Mouse (Mus musculus) liver, postnatal 0 days (tissue): ENCODE measurements around the gene Gpr35. TPM values are rescaled to one million over a fixed set of nuclear protein-coding genes. Genes with fewer than 3 reads are reported as not detected.

Experiments
- ATAC-seq: fragments of 200-750 bp; cut with Nextera tagmentation; 2 replicates; pipeline ENCODE4 v1.8.0; 2017; ENCODE audit warnings: mild to moderate bottlenecking, moderate library complexity
- DNase-seq: peaks from one replicate; pipeline ENCODE4 v3.0.0-alpha.2; 2016
- H3K27ac ChIP-seq: fragments of 300-500 bp; sonication (generic); 2 replicates; pipeline ENCODE4 v1.5.1; 2014; ENCODE audit warnings: antibody characterized with exemption, moderate library complexity, mild to moderate bottlenecking, low read depth
- H3K27me3 ChIP-seq: fragments of 300-500 bp; sonication (generic); 2 replicates; pipeline ENCODE4 v1.6.1; 2014; ENCODE audit warnings: low read length, control low read depth, mixed read lengths; ENCODE audit not compliant: insufficient read depth
- H3K36me3 ChIP-seq: fragments of 300-500 bp; sonication (generic); replicated peaks from 2 replicates; pipeline ENCODE4 v1.6.1; 2014; ENCODE audit warnings: mild to moderate bottlenecking, control low read depth, low read length, moderate library complexity, mixed read lengths; ENCODE audit not compliant: insufficient read depth
- H3K4me1 ChIP-seq: fragments of 300-500 bp; sonication (generic); 2 replicates; pipeline ENCODE4 v1.6.1; 2014; ENCODE audit warnings: antibody characterized with exemption, mild to moderate bottlenecking, control low read depth; ENCODE audit not compliant: insufficient read depth
- H3K4me2 ChIP-seq: fragments of 300-500 bp; sonication (generic); 2 replicates; pipeline ENCODE4 v1.6.1; 2014; ENCODE audit warnings: low read depth, mild to moderate bottlenecking, low read length, moderate library complexity, mixed read lengths
- H3K4me3 ChIP-seq: fragments of 300-500 bp; sonication (generic); 2 replicates; pipeline ENCODE4 v1.5.1; 2014; ENCODE audit warnings: low read depth, low read length
- H3K9ac ChIP-seq: fragments of 300-500 bp; sonication (generic); replicated peaks from 2 replicates; pipeline ENCODE4 v1.6.1; 2014; ENCODE audit warnings: mild to moderate bottlenecking, moderate library complexity
- H3K9me3 ChIP-seq: fragments of 300-500 bp; sonication (generic); 2 replicates; pipeline ENCODE4 v1.6.1; 2016; ENCODE audit warnings: mild to moderate bottlenecking, control low read depth, low read length, mixed read lengths
- CTCF ChIP-seq: sonication (generic); IDR thresholded peaks from 2 replicates; pipeline ENCODE4 v1.5.1; 2016; ENCODE audit warnings: antibody characterized with exemption, low read depth
- EP300 ChIP-seq: IDR thresholded peaks from 2 replicates; pipeline ENCODE4 v1.6.1; 2016; ENCODE audit warnings: antibody characterized with exemption, low read depth, mild to moderate bottlenecking
- WGBS: fragments of 180-500 bp; shearing (Covaris S2); extraction: QIAGEN DNeasy Blood & Tissue Kit; methylation state at CpG from one replicate; pipeline ENCODE4 v1.1.7; 2014; ENCODE audit not compliant: insufficient replicate concordance; 5-methylcytosine and 5-hydroxymethylcytosine counted together
- polyA plus RNA-seq: library from polyadenylated mRNA; unstranded; fragments of >200 nt; fragmentation: Nextera tagmentation; extraction: Ambion mirVana; gene quantifications from 2 replicates; pipeline ENCODE4 v1.2.1, GENCODE M21; 2015

Gpr35 gene
- polyA plus RNA-seq, 1 experiment from 2014 or later = 1.4 TPM

DNA sequence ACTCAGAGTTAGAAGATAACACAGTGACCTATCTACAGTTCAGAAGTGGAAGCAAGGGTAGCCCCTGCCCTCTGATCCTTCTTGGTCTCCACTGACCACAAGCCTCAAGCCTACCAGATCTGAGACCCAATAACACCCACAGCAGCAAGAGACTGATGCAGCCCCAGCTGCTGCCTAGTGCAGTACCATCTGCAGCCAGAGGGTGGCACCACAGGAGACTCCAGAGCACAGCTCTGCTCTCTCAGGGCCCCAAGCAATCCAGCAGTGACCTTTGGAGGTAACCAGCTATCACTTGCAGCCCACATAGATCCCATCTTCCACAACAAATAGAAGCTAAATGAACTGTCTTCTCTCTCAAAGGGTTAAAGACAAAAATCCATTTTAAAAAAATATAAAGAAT, 63.8 kb downstream of the Gpr35 start:
- ATAC-seq = peak; percentile 62; the same call in 1 of the 2 replicates

DNA sequence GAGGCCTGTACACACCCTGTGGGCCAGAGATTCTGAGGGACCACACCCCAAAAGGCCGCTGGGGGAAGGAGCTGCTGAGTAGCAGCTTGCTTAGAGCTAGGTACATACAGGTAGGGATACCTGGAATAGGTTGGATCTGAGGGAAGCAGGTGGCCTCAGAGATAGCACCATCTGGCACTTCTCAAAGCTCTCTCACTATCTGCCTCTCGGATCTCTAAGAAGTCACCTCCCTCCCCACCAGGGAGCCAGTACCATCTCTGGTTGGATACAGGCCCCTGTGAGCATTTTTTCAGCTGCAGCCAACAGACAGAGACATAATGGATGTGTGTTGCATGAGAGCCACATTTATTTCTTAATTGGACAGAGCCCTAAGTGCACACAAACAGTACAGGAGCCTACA, 64.5 kb downstream of the Gpr35 start:
- 61% methylated on average over 2 of the region's 2 CpGs for WGBS
- TF ChIP-seq EP300 (no peak), CTCF (no peak)

More for the DNA sequence above, 63.8 kb downstream of the Gpr35 start:
- Histone ChIP-seq H3K9ac (no peak overlapping the region), H3K4me1 (no peaks in the 10 kb centered on the region; the same call in 1 of the 2 replicates), H3K9me3 (no peaks in the 10 kb centered on the region), H3K36me3 (no peaks in the 10 kb centered on the region), H3K27me3 (no peaks in the 10 kb centered on the region), H3K27ac (no peak overlapping the region), H3K4me2 (no peak overlapping the region), H3K4me3 (no peak overlapping the region)
- peak; percentile 82 for DNase-seq
- TF ChIP-seq CTCF (peak; percentile 91), EP300 (no peak)

GRCm38 (mm10) chr1:93018716-93019115, 68.1 kb downstream of the Gpr35 start:
- Histone ChIP-seq H3K9me3 (no peaks in the 10 kb centered on the region), H3K27me3 (no peaks in the 10 kb centered on the region), H3K4me2 (no peak overlapping the region), H3K4me1 (no peaks in the 10 kb centered on the region; the same call in 1 of the 2 replicates), H3K36me3 (no peaks in the 10 kb centered on the region), H3K4me3 (no peak overlapping the region), H3K27ac (no peak overlapping the region), H3K9ac (no peak overlapping the region)
- DNase-seq (no peak), ATAC-seq (no peak)
- TF ChIP-seq EP300 (no peak), CTCF (no peak)
- 76% methylated on average over 10 of the region's 10 CpGs for WGBS

More for the DNA sequence above, 64.5 kb downstream of the Gpr35 start:
- no peak overlapping the region for H3K4me2 ChIP-seq
- no peak overlapping the region for H3K9ac ChIP-seq
- no peak overlapping the region for H3K27ac ChIP-seq
- H3K9me3 ChIP-seq = no peaks in the 10 kb centered on the region
- no peak overlapping the region for H3K4me3 ChIP-seq
- ATAC-seq (no peak), DNase-seq (no peak)
- H3K27me3 ChIP-seq = no peaks in the 10 kb centered on the region
- no peaks in the 10 kb centered on the region; the same call in 1 of the 2 replicates for H3K4me1 ChIP-seq
- no peaks in the 10 kb centered on the region for H3K36me3 ChIP-seq

DNA sequence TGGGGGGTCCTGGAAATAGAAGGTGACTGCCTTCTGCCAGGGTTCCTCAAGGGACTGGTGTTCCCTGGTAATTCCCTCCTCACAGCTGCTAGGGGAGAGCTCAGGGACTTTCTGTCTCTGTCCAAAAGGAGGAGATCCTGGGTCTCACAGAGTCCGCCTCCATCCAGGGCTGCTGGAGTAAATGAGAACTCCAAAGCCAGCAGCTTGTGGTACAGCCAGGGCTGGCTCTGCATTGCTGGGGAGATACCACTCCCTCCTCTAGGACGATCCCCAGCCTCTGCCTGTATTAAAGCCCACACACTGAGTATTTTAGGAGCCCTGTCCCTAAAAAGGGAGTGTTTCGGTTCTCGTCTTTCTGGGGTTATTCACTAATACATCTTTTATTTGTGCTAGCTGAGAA, 69.9 kb downstream of the Gpr35 start:
- 70% methylated on average over 4 of the region's 4 CpGs for WGBS
- ATAC-seq (no peak), DNase-seq (no peak)
- Histone ChIP-seq H3K9me3 (no peaks in the 10 kb centered on the region), H3K27ac (no peak overlapping the region), H3K27me3 (no peaks in the 10 kb centered on the region), H3K36me3 (no peaks in the 10 kb centered on the region), H3K4me3 (no peak overlapping the region), H3K4me1 (no peaks in the 10 kb centered on the region), H3K4me2 (no peak overlapping the region), H3K9ac (no peak overlapping the region)
- no peak for TF ChIP-seq EP300

- 72% methylated on average over 8 of the region's 8 CpGs for WGBS
- H3K4me2 ChIP-seq = no peak overlapping the region
- DNase-seq = no peak
- no peak for TF ChIP-seq EP300
- TF ChIP-seq CTCF = no peak
- H3K27ac ChIP-seq = no peak overlapping the region
- no peaks in the 10 kb centered on the region; the same call in 1 of the 2 replicates for H3K4me1 ChIP-seq
- H3K4me3 ChIP-seq = no peak overlapping the region
- no peaks in the 10 kb centered on the region for H3K27me3 ChIP-seq
- H3K9me3 ChIP-seq = no peaks in the 10 kb centered on the region
- no peaks in the 10 kb centered on the region for H3K36me3 ChIP-seq
- H3K9ac ChIP-seq = no peak overlapping the region
- no peak for ATAC-seq
Measured at GRCm38 (mm10) chr1:93026600-93026999, 75.9 kb downstream of the Gpr35 start.

GRCm38 (mm10) chr1:93029387-93029786, 78.7 kb downstream of the Gpr35 start:
- peak; percentile 60 for TF ChIP-seq CTCF
- peak; percentile 77 for TF ChIP-seq EP300
- H3K4me1 ChIP-seq = no peaks in the 10 kb centered on the region; the same call in 1 of the 2 replicates

GRCm38 (mm10) chr1:93030060-93030459, 79.4 kb downstream of the Gpr35 start:
- Histone ChIP-seq H3K4me2 (no peak overlapping the region), H3K9me3 (no peaks in the 10 kb centered on the region), H3K9ac (no peak overlapping the region), H3K4me1 (no peaks in the 10 kb centered on the region; the same call in 1 of the 2 replicates), H3K4me3 (no peak overlapping the region), H3K27me3 (no peaks in the 10 kb centered on the region), H3K27ac (0 out of 2 replicates have a peak overlapping the region, but pooled peaks have one; percentile 44), H3K36me3 (no peaks in the 10 kb centered on the region)
- DNase-seq (no peak), ATAC-seq (peak; percentile 65)
- 49% methylated on average over 2 of the region's 2 CpGs for whole genome bisulfite sequencing
- no peak for TF ChIP-seq EP300
- no peak for TF ChIP-seq CTCF

More at GRCm38 (mm10) chr1:93029387-93029786, 78.7 kb downstream of the Gpr35 start:
- DNase-seq = peak; percentile 52
- no peak overlapping the region for H3K4me2 ChIP-seq
- H3K4me3 ChIP-seq = no peak overlapping the region
- H3K27me3 ChIP-seq = no peaks in the 10 kb centered on the region
- H3K27ac ChIP-seq = no peak overlapping the region
- peak; percentile 94 for ATAC-seq
- H3K9me3 ChIP-seq = no peaks in the 10 kb centered on the region
- H3K9ac ChIP-seq = no peak overlapping the region
- H3K36me3 ChIP-seq = no peaks in the 10 kb centered on the region
- WGBS = 61% methylated on average over 10 of the region's 10 CpGs
